ENCODE assay signal across 17 mouse cellular contexts in genomic region chr5:50915176-50915792, GRCm38 (mm10).
DNase-seq lines count a peak whose midpoint lies in the region; ATAC-seq lines count a peak whose summit lies in the region.
"Had no signal": no experiment of that assay in that cellular context is flagged by ENCODE, and none has a peak within 500 bp of the region (broad histone marks: within the 10 kb centered on the region; RNA-seq: fewer than 3 reads in every experiment).

No protein-coding gene starts in this region.

- peak; percentile 3 for DNase-seq in forelimb bud, embryonic 11.5 days (ENCODE audit: low read depth, low spot score)
- DNase-seq in layer of hippocampus, postnatal 10 days (ENCODE audit: low spot score in 2 of 2) = no peak
- no peak for DNase-seq in cerebellum, postnatal 4 days (ENCODE audit: low spot score in 2 of 2)
- DNase-seq: adrenal gland, postnatal 10 days; cerebellum, adult 11-12 months; cerebellum, adult 9-10 months; cerebellum, postnatal 36 days; gastrocnemius, postnatal 36 days; heart, adult 11 months; heart, postnatal 36 days had no signal

- no peak overlapping the region for H3K4me2 ChIP-seq in kidney, embryonic 16.5 days (replicated peaks; ENCODE audit: low read depth, low read length)
- H3K4me2 ChIP-seq in kidney, embryonic 14.5 days (replicated peaks; ENCODE audit: low read depth, low read length) = no peak overlapping the region
- no peak overlapping the region for H3K4me2 ChIP-seq in intestine, embryonic 15.5 days (replicated peaks)
- H3K4me2 ChIP-seq: heart, embryonic 13.5 days; hindbrain, embryonic 15.5 days had no signal

- H3K4me1 ChIP-seq in kidney, embryonic 16.5 days (ENCODE audit: insufficient read depth, low read length) = no peaks in the 10 kb centered on the region; the same call in 1 of the 2 replicates
- no peaks in the 10 kb centered on the region for H3K4me1 ChIP-seq in kidney, embryonic 14.5 days (ENCODE audit: control insufficient read depth, insufficient read depth, low read length)
- H3K4me1 ChIP-seq in intestine, embryonic 15.5 days (replicated peaks) = no peaks in the 10 kb centered on the region
- H3K4me1 ChIP-seq: embryonic facial prominence, embryonic 10.5 days; heart, embryonic 13.5 days; hindbrain, embryonic 15.5 days had no signal

- peak; percentile 57; the same call in 1 of the 2 replicates for ATAC-seq in kidney, embryonic 16.5 days (ENCODE audit: low FRiP score, low TSS enrichment)
- no peak for ATAC-seq in kidney, embryonic 14.5 days (ENCODE audit: low FRiP score, low TSS enrichment)
- ATAC-seq in intestine, embryonic 15.5 days = peak; percentile 90
- ATAC-seq: forebrain, embryonic 14.5 days had no signal

- 65% methylated on average over 3 of the region's 3 CpGs for WGBS in kidney, embryonic 16.5 days
- 61% methylated on average over 3 of the region's 3 CpGs for WGBS in kidney, embryonic 14.5 days
- 49% methylated on average over 3 of the region's 3 CpGs for WGBS in intestine, embryonic 15.5 days

- H3K9me3 ChIP-seq in kidney, embryonic 16.5 days (ENCODE audit: low read length) = no peaks in the 10 kb centered on the region
- no peaks in the 10 kb centered on the region for H3K9me3 ChIP-seq in kidney, embryonic 14.5 days (ENCODE audit: control insufficient read depth, low read length)
- no peaks in the 10 kb centered on the region for H3K9me3 ChIP-seq in intestine, embryonic 15.5 days
- H3K9me3 ChIP-seq: embryonic facial prominence, embryonic 10.5 days; heart, embryonic 13.5 days; hindbrain, embryonic 15.5 days had no signal

- no peaks in the 10 kb centered on the region for H3K27me3 ChIP-seq in kidney, embryonic 16.5 days (ENCODE audit: insufficient read depth, low read length)
- no peaks in the 10 kb centered on the region for H3K27me3 ChIP-seq in kidney, embryonic 14.5 days (ENCODE audit: control insufficient read depth, insufficient read depth, low read length)
- H3K27me3 ChIP-seq in intestine, embryonic 15.5 days (replicated peaks) = no peaks in the 10 kb centered on the region
- H3K27me3 ChIP-seq: heart, embryonic 13.5 days; hindbrain, embryonic 15.5 days had no signal

- H3K4me3 ChIP-seq in kidney, embryonic 16.5 days (ENCODE audit: low read length) = no peak overlapping the region
- H3K4me3 ChIP-seq in kidney, embryonic 14.5 days (ENCODE audit: low read length) = no peak overlapping the region
- H3K4me3 ChIP-seq in intestine, embryonic 15.5 days (replicated peaks) = no peak overlapping the region
- H3K4me3 ChIP-seq: embryonic facial prominence, embryonic 10.5 days; heart, embryonic 13.5 days; hindbrain, embryonic 15.5 days had no signal

- no peak overlapping the region for H3K9ac ChIP-seq in kidney, embryonic 16.5 days (replicated peaks; ENCODE audit: low read length)
- no peak overlapping the region for H3K9ac ChIP-seq in kidney, embryonic 14.5 days (ENCODE audit: low read depth, low read length)
- no peak overlapping the region for H3K9ac ChIP-seq in intestine, embryonic 15.5 days
- H3K9ac ChIP-seq: heart, embryonic 13.5 days; hindbrain, embryonic 15.5 days had no signal

- H3K27ac ChIP-seq in kidney, embryonic 16.5 days (ENCODE audit: low read length) = peak overlapping the region; percentile 55; the same call in 1 of the 2 replicates
- no peak overlapping the region for H3K27ac ChIP-seq in kidney, embryonic 14.5 days (ENCODE audit: low read depth, low read length)
- H3K27ac ChIP-seq in intestine, embryonic 15.5 days = no peak overlapping the region
- H3K27ac ChIP-seq: embryonic facial prominence, embryonic 10.5 days; heart, embryonic 13.5 days; hindbrain, embryonic 15.5 days had no signal

- no peaks in the 10 kb centered on the region for H3K36me3 ChIP-seq in kidney, embryonic 16.5 days (ENCODE audit: insufficient read depth, low read length)
- no peaks in the 10 kb centered on the region for H3K36me3 ChIP-seq in kidney, embryonic 14.5 days (ENCODE audit: control insufficient read depth, insufficient read depth, low read length)
- no peaks in the 10 kb centered on the region for H3K36me3 ChIP-seq in intestine, embryonic 15.5 days
- H3K36me3 ChIP-seq: embryonic facial prominence, embryonic 10.5 days; heart, embryonic 13.5 days; hindbrain, embryonic 15.5 days had no signal
